Mouse (Mus musculus): ENCODE data around the gene Fbxl21. TPM values are rescaled to one million over a fixed set of nuclear protein-coding genes. Genes with fewer than 3 reads are reported as not detected.

Gene Fbxl21
- polyA plus RNA-seq, 1 experiment from 2014 or later, result 1.2 TPM

DNA sequence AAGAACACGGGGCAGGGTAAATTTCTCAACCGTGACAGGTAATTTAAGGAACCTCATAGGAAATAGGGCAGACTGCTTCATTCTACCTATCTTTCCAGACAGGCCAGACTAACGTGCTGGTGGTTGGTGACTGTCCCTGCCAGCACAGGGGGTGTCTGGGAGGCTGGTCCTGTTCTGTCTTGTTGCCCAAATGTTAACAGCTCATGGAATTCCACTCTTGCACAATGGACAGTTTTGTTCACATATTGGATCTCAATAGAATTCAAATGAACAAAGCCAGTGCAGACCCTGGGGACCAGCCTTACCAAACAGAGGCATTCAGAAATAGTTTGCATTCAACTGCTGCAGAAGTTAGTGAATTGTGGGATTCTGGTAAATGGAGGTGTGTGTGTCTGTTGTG lies 22.7 kb downstream of the Fbxl21 start:
- no peak overlapping the region for H3K27ac ChIP-seq (ENCODE audit: low read length)
- H3K4me1 ChIP-seq (replicated peaks; ENCODE audit: control insufficient read depth, insufficient read depth, low read length), result no peaks in the 10 kb centered on the region
- ATAC-seq (ENCODE audit: low read depth), result no peak

GRCm38 (mm10) chr13:56548401-56548800 lies 26.1 kb downstream of the Fbxl21 start, which contains the start of gene Lect2:
Gene Lect2 (minus strand): TSS chr13:56548502.
- Histone ChIP-seq H3K36me3 (ENCODE audit: control insufficient read depth, insufficient read depth, low read length) (no peaks in the 10 kb centered on the region), H3K4me2 (ENCODE audit: low read depth, low read length) (no peak within 1 kb of the TSS), H3K9ac (ENCODE audit: low read length) (no peak within 1 kb of the TSS), H3K27me3 (ENCODE audit: control insufficient read depth, insufficient read depth, low read depth, low read length) (no peaks in the 10 kb centered on the region), H3K9me3 (ENCODE audit: control insufficient read depth, low read length) (no peaks in the 10 kb centered on the region), H3K27ac (ENCODE audit: low read length) (no peak within 1 kb of the TSS), H3K4me3 (ENCODE audit: low read length) (no peak within 1 kb of the TSS), H3K4me1 (replicated peaks; ENCODE audit: control insufficient read depth, insufficient read depth, low read length) (no peaks in the 10 kb centered on the region)
- ATAC-seq (ENCODE audit: low read depth), result no peak
- 26% methylated on average over 9 of the region's 9 CpGs for WGBS

More for the DNA sequence above, 22.7 kb downstream of the Fbxl21 start:
- Histone ChIP-seq H3K4me3 (ENCODE audit: low read length) (no peak overlapping the region), H3K9ac (ENCODE audit: low read length) (no peak overlapping the region), H3K36me3 (ENCODE audit: control insufficient read depth, insufficient read depth, low read length) (no peaks in the 10 kb centered on the region), H3K9me3 (ENCODE audit: control insufficient read depth, low read length) (no peaks in the 10 kb centered on the region), H3K27me3 (ENCODE audit: control insufficient read depth, insufficient read depth, low read depth, low read length) (no peaks in the 10 kb centered on the region), H3K4me2 (ENCODE audit: low read depth, low read length) (no peak overlapping the region)
- 59% methylated on average over 3 of the region's 3 CpGs for WGBS

DNA sequence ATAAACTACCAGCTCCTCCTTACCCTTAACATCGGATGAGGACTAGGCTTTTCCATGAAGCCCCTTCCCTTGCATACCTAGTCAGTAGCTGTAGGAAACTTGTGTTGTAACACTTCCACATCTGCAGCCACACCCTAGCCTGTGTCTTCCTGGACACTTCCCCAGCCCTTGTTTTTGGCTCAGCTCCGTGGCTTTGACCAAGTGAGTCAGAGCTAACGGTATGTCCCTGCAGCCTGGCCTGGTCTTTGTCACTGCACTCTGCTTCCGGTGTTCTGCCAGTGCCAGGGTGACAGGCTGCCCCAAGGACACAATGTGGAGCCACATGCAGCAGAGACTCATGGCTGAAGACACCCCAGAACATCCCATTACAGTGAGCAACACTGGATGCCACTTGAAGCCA lies 27.1 kb downstream of the Fbxl21 start:
- no peak for ATAC-seq (ENCODE audit: low read depth)
- 48% methylated on average over 4 of the region's 4 CpGs for WGBS
- H3K27ac ChIP-seq (ENCODE audit: low read length), result no peak overlapping the region

DNA sequence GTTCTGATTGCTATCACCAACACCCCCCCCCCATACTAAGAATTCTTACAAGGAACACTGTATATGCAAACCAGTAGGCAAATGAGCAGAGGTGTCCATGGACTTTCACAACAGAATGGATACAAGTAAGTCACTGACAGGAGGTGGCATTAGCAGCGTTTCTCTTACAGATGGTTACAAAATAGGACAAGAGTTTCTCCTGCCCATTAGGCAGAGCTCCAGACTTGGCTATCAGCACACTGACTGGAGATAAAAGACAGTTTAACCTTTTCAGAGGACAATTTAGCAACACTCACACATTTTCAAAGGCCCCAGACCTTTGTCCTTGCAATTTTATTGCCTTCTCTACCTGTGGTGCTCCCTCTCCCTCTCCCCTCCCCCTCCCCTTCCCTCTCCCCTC lies 28.3 kb downstream of the Fbxl21 start:
- H3K27me3 ChIP-seq (ENCODE audit: control insufficient read depth, insufficient read depth, low read depth, low read length), result no peaks in the 10 kb centered on the region
- WGBS, result 10% methylated on average over 1 of the region's 1 CpGs
- H3K36me3 ChIP-seq (ENCODE audit: control insufficient read depth, insufficient read depth, low read length), result no peaks in the 10 kb centered on the region
- H3K4me1 ChIP-seq (replicated peaks; ENCODE audit: control insufficient read depth, insufficient read depth, low read length), result no peaks in the 10 kb centered on the region
- H3K4me2 ChIP-seq (ENCODE audit: low read depth, low read length), result no peak overlapping the region
- H3K9ac ChIP-seq (ENCODE audit: low read length), result no peak overlapping the region
- H3K27ac ChIP-seq (ENCODE audit: low read length), result no peak overlapping the region
- no peak for ATAC-seq (ENCODE audit: low read depth)
- H3K9me3 ChIP-seq (ENCODE audit: control insufficient read depth, low read length), result no peaks in the 10 kb centered on the region
- no peak overlapping the region for H3K4me3 ChIP-seq (ENCODE audit: low read length)

More for the DNA sequence above, 27.1 kb downstream of the Fbxl21 start:
- Histone ChIP-seq H3K4me1 (replicated peaks; ENCODE audit: control insufficient read depth, insufficient read depth, low read length) (no peaks in the 10 kb centered on the region), H3K9ac (ENCODE audit: low read length) (no peak overlapping the region), H3K4me3 (ENCODE audit: low read length) (no peak overlapping the region), H3K36me3 (ENCODE audit: control insufficient read depth, insufficient read depth, low read length) (no peaks in the 10 kb centered on the region), H3K27me3 (ENCODE audit: control insufficient read depth, insufficient read depth, low read depth, low read length) (no peaks in the 10 kb centered on the region), H3K9me3 (ENCODE audit: control insufficient read depth, low read length) (no peaks in the 10 kb centered on the region), H3K4me2 (ENCODE audit: low read depth, low read length) (no peak overlapping the region)

- Histone ChIP-seq H3K4me3 (ENCODE audit: low read length) (no peak overlapping the region), H3K27me3 (ENCODE audit: control insufficient read depth, insufficient read depth, low read depth, low read length) (no peaks in the 10 kb centered on the region), H3K9me3 (ENCODE audit: control insufficient read depth, low read length) (no peaks in the 10 kb centered on the region), H3K9ac (ENCODE audit: low read length) (no peak overlapping the region), H3K27ac (ENCODE audit: low read length) (no peak overlapping the region), H3K4me1 (replicated peaks; ENCODE audit: control insufficient read depth, insufficient read depth, low read length) (no peaks in the 10 kb centered on the region), H3K36me3 (ENCODE audit: control insufficient read depth, insufficient read depth, low read length) (no peaks in the 10 kb centered on the region), H3K4me2 (ENCODE audit: low read depth, low read length) (no peak overlapping the region)
- WGBS, result 71% methylated on average over 6 of the region's 6 CpGs
- ATAC-seq (ENCODE audit: low read depth), result no peak
These were observed 29.4 kb downstream of the Fbxl21 start for GRCm38 (mm10) chr13:56551661-56552060.

DNA sequence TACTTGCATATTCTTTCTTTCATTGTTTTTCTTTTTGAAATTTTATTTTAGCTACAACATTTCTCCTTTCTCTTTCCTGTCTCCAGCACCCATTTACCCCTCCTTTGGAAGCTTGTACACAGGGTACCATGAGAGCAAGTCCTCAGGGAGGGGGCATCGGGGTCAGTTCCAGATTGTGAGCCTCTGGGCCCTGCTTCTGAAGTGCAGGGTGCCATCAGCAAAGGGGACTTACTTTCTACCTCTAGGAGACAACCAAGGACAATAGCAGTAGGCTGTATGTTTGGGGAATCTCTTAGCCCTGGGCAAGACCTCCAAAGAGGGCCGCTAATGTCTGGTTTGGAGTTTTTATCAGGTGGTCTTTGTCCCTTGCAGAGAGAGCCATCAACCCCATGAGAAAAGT lies 31.7 kb downstream of the Fbxl21 start:
- no peaks in the 10 kb centered on the region for H3K9me3 ChIP-seq (ENCODE audit: control insufficient read depth, low read length)
- no peaks in the 10 kb centered on the region for H3K27me3 ChIP-seq (ENCODE audit: control insufficient read depth, insufficient read depth, low read depth, low read length)
- H3K4me1 ChIP-seq (replicated peaks; ENCODE audit: control insufficient read depth, insufficient read depth, low read length), result no peaks in the 10 kb centered on the region
- no peaks in the 10 kb centered on the region for H3K36me3 ChIP-seq (ENCODE audit: control insufficient read depth, insufficient read depth, low read length)
- no peak overlapping the region for H3K4me2 ChIP-seq (ENCODE audit: low read depth, low read length)
- H3K4me3 ChIP-seq (ENCODE audit: low read length), result no peak overlapping the region
- WGBS, result 42% methylated on average over 2 of the region's 2 CpGs
- no peak overlapping the region for H3K9ac ChIP-seq (ENCODE audit: low read length)
- no peak overlapping the region for H3K27ac ChIP-seq (ENCODE audit: low read length)
- ATAC-seq (ENCODE audit: low read depth), result no peak

DNA sequence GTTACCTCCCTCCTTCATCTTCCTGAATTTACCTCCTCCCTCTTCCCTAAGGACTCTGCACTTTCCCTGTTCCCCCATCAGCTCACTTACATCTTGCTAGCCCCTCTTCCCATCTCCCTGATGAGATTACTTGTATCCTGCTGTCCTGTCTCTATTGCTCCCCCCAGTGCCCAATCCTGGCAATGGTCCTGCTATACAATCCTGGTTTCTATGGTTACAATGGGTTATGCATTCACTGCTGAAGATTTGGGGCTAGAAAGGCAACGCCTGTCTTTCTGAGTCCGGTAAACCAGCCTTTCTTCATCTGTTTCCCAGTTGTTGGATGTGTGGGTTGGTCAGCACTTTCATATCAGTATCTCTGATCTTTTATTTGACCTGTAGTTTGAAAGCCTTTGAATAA lies 32.1 kb downstream of the Fbxl21 start:
- no peak overlapping the region for H3K4me3 ChIP-seq (ENCODE audit: low read length)
- ATAC-seq (ENCODE audit: low read depth), result peak; percentile 48; the same call in 1 of the 2 replicates
- H3K9me3 ChIP-seq (ENCODE audit: control insufficient read depth, low read length), result no peaks in the 10 kb centered on the region
- H3K27me3 ChIP-seq (ENCODE audit: control insufficient read depth, insufficient read depth, low read depth, low read length), result no peaks in the 10 kb centered on the region
- no peak overlapping the region for H3K9ac ChIP-seq (ENCODE audit: low read length)
- no peaks in the 10 kb centered on the region for H3K4me1 ChIP-seq (replicated peaks; ENCODE audit: control insufficient read depth, insufficient read depth, low read length)
- no peaks in the 10 kb centered on the region for H3K36me3 ChIP-seq (ENCODE audit: control insufficient read depth, insufficient read depth, low read length)
- WGBS, result 8% methylated on average over 2 of the region's 2 CpGs
- H3K4me2 ChIP-seq (ENCODE audit: low read depth, low read length), result no peak overlapping the region
- no peak overlapping the region for H3K27ac ChIP-seq (ENCODE audit: low read length)

- Histone ChIP-seq H3K36me3 (ENCODE audit: control insufficient read depth, insufficient read depth, low read length) (no peaks in the 10 kb centered on the region), H3K4me3 (ENCODE audit: low read length) (no peak overlapping the region), H3K4me1 (replicated peaks; ENCODE audit: control insufficient read depth, insufficient read depth, low read length) (no peaks in the 10 kb centered on the region), H3K27ac (ENCODE audit: low read length) (no peak overlapping the region), H3K9me3 (ENCODE audit: control insufficient read depth, low read length) (no peaks in the 10 kb centered on the region), H3K9ac (ENCODE audit: low read length) (no peak overlapping the region), H3K4me2 (ENCODE audit: low read depth, low read length) (no peak overlapping the region), H3K27me3 (ENCODE audit: control insufficient read depth, insufficient read depth, low read depth, low read length) (no peaks in the 10 kb centered on the region)
- 3% methylated on average over 1 of the region's 1 CpGs for WGBS
- ATAC-seq (ENCODE audit: low read depth), result peak; percentile 79
These were observed 33.7 kb downstream of the Fbxl21 start for GRCm38 (mm10) chr13:56555957-56556356.

- H3K9me3 ChIP-seq (ENCODE audit: control insufficient read depth, low read length), result no peaks in the 10 kb centered on the region
- H3K4me2 ChIP-seq (ENCODE audit: low read depth, low read length), result no peak overlapping the region
- no peaks in the 10 kb centered on the region for H3K36me3 ChIP-seq (ENCODE audit: control insufficient read depth, insufficient read depth, low read length)
- no peak overlapping the region for H3K27ac ChIP-seq (ENCODE audit: low read length)
- no peak overlapping the region for H3K9ac ChIP-seq (ENCODE audit: low read length)
- WGBS, result 65% methylated on average over 3 of the region's 3 CpGs
- no peak for ATAC-seq (ENCODE audit: low read depth)
- no peaks in the 10 kb centered on the region for H3K27me3 ChIP-seq (ENCODE audit: control insufficient read depth, insufficient read depth, low read depth, low read length)
- no peaks in the 10 kb centered on the region for H3K4me1 ChIP-seq (replicated peaks; ENCODE audit: control insufficient read depth, insufficient read depth, low read length)
- H3K4me3 ChIP-seq (ENCODE audit: low read length), result no peak overlapping the region
These were observed 34.4 kb downstream of the Fbxl21 start for GRCm38 (mm10) chr13:56556701-56557100.

GRCm38 (mm10) chr13:56558811-56559210 lies 36.5 kb downstream of the Fbxl21 start:
- H3K9me3 ChIP-seq (ENCODE audit: control insufficient read depth, low read length), result no peaks in the 10 kb centered on the region
- 48% methylated on average over 3 of the region's 3 CpGs for WGBS
- no peak overlapping the region for H3K4me3 ChIP-seq (ENCODE audit: low read length)
- no peaks in the 10 kb centered on the region for H3K36me3 ChIP-seq (ENCODE audit: control insufficient read depth, insufficient read depth, low read length)
- no peak overlapping the region for H3K4me2 ChIP-seq (ENCODE audit: low read depth, low read length)
- ATAC-seq (ENCODE audit: low read depth), result no peak
- no peak overlapping the region for H3K9ac ChIP-seq (ENCODE audit: low read length)
- no peaks in the 10 kb centered on the region for H3K27me3 ChIP-seq (ENCODE audit: control insufficient read depth, insufficient read depth, low read depth, low read length)
- H3K27ac ChIP-seq (ENCODE audit: low read length), result no peak overlapping the region
- H3K4me1 ChIP-seq (replicated peaks; ENCODE audit: control insufficient read depth, insufficient read depth, low read length), result no peaks in the 10 kb centered on the region; the same call in 1 of the 2 replicates

Data from lung, embryonic 16.5 days (tissue).